Mouse (Mus musculus): ENCODE data around the gene Dffa.

GRCm38 (mm10) chr4:149143594-149143993 is 39.6 kb downstream of the Dffa start:
- TF ChIP-seq CTCF (IDR thresholded peaks at IDR 0.05; ENCODE audit: low read depth, low read length) (no peak), POLR2A (IDR thresholded peaks at IDR 0.05; ENCODE audit: insufficient read depth, low read length) (no peak), EP300 (IDR thresholded peaks at IDR 0.05; ENCODE audit: insufficient read depth, low read depth, low read length) (no peak)
